Mouse (Mus musculus) myocyte (in vitro differentiated cells): ENCODE measurements around the gene Morf4l1. TPM values are rescaled to one million over a fixed set of nuclear protein-coding genes. Genes with fewer than 3 reads are reported as not detected.

ENCODE experiments used
- H3K27me3 ChIP-seq: one replicate; pipeline ENCODE4 v1.6.1; 2011; ENCODE audit not compliant: control insufficient read depth, insufficient read depth, insufficient read length
- H3K36me3 ChIP-seq: one replicate; pipeline ENCODE4 v1.6.1; 2011; ENCODE audit not compliant: control insufficient read depth, insufficient read depth
- H3K4me2 ChIP-seq: one replicate; pipeline ENCODE4 v1.6.1; 2011; ENCODE audit warnings: low read depth, control low read depth
- H3K4me3 ChIP-seq: one replicate; pipeline ENCODE4 v1.5.1; 2011; ENCODE audit warnings: mild to moderate bottlenecking, control low read depth, moderate library complexity
- H3K79me2 ChIP-seq: one replicate; pipeline ENCODE4 v1.6.1; 2011; ENCODE audit not compliant: control insufficient read depth, insufficient read depth
- H3ac ChIP-seq: one replicate; pipeline ENCODE4 v1.6.1; 2011; ENCODE audit not compliant: control insufficient read depth, insufficient read length
- CEBPB ChIP-seq: IDR thresholded peaks from 2 replicates; pipeline ENCODE4 v1.6.1; 2011; ENCODE audit warnings: mild to moderate bottlenecking, moderate library complexity; ENCODE audit not compliant: poor library complexity, insufficient read depth, severe bottlenecking
- E2F4 ChIP-seq: IDR thresholded peaks from one replicate; pipeline ENCODE4 v1.6.1; 2011; ENCODE audit warnings: mild to moderate bottlenecking, control low read depth, moderate library complexity; ENCODE audit not compliant: insufficient read depth
- MAX ChIP-seq: IDR thresholded peaks from one replicate; pipeline ENCODE4 v1.6.1; 2011; ENCODE audit warnings: low read depth, mild to moderate bottlenecking, control low read depth
- MYOD1 ChIP-seq, 3 experiments: IDR thresholded peaks; one replicate each; pipeline ENCODE4 v1.6.1; 2011; ENCODE audit warnings: control low read depth in 2 of 3, low read depth in 2 of 3, mild to moderate bottlenecking in 2 of 3, moderate library complexity in 1 of 3; ENCODE audit not compliant: insufficient read length in 2 of 3, control insufficient read depth in 1 of 3
- MYOG ChIP-seq, 3 experiments: IDR thresholded peaks; one replicate each; pipeline ENCODE4 v1.6.1; 2011; ENCODE audit warnings: control low read depth in 2 of 3, low read depth in 2 of 3, mild to moderate bottlenecking in 2 of 3; ENCODE audit not compliant: insufficient read length in 2 of 3, control insufficient read depth in 1 of 3, insufficient read depth in 1 of 3
- POLR2A ChIP-seq: IDR thresholded peaks from one replicate; pipeline ENCODE4 v1.6.1; 2011; ENCODE audit warnings: low read depth, mild to moderate bottlenecking, control low read depth, moderate library complexity; ENCODE audit not compliant: insufficient read length
- POLR2AphosphoS2 ChIP-seq: IDR thresholded peaks from one replicate; pipeline ENCODE4 v1.6.1; 2011; ENCODE audit warnings: low read depth, control low read depth; ENCODE audit not compliant: insufficient read length
- REST ChIP-seq: IDR thresholded peaks from one replicate; pipeline ENCODE4 v1.6.1; 2011; ENCODE audit warnings: mild to moderate bottlenecking, control low read depth, moderate library complexity; ENCODE audit not compliant: insufficient read depth, insufficient read length
- SRF ChIP-seq: IDR thresholded peaks from one replicate; pipeline ENCODE4 v1.6.1; 2011; ENCODE audit warnings: low read depth; ENCODE audit not compliant: control insufficient read depth, insufficient read length
- TCF12 ChIP-seq: IDR thresholded peaks from one replicate; pipeline ENCODE4 v1.6.1; 2011; ENCODE audit warnings: mild to moderate bottlenecking, control low read depth; ENCODE audit not compliant: poor library complexity, insufficient read depth, severe bottlenecking
- TCF3 ChIP-seq: IDR thresholded peaks from one replicate; pipeline ENCODE4 v1.6.1; 2011; ENCODE audit warnings: low read depth, control low read depth; ENCODE audit not compliant: insufficient read length
- USF1 ChIP-seq: IDR thresholded peaks from one replicate; pipeline ENCODE4 v1.6.1; 2011; ENCODE audit warnings: low read depth, mild to moderate bottlenecking, control low read depth, moderate library complexity
- polyA plus RNA-seq: library from polyadenylated mRNA; unstranded; fragments of >200 nt; fragmentation: generic; extraction: Trizol; gene quantifications from one replicate; pipeline ENCODE4 v1.2.1, GENCODE M21; 2012; ENCODE audit warnings: missing spikeins

The Morf4l1 gene
- polyA plus RNA-seq, 1 experiment = 204 TPM

- Histone ChIP-seq H3K27me3 (no peaks in the 10 kb centered on the region), H3K4me3 (no peak overlapping the region), H3K4me2 (no peak overlapping the region), H3ac (no peak overlapping the region), H3K36me3 (no peaks in the 10 kb centered on the region), H3K79me2 (no peaks in the 10 kb centered on the region)
- no peak for TF ChIP-seq MYOG (IDR thresholded peaks at IDR 0.05; ENCODE audit: control insufficient read depth in 1 of 3, insufficient read depth in 1 of 3, insufficient read length in 2 of 3, low read depth in 2 of 3)
- no peak for TF ChIP-seq MAX
- no peak for TF ChIP-seq TCF12
- no peak for TF ChIP-seq REST
- TF ChIP-seq USF1 = no peak
- no peak for TF ChIP-seq TCF3
- TF ChIP-seq MYOD1 (IDR thresholded peaks at IDR 0.05; ENCODE audit: control insufficient read depth in 1 of 3, insufficient read length in 2 of 3, low read depth in 2 of 3) = no peak
- no peak for TF ChIP-seq E2F4
- no peak for TF ChIP-seq POLR2A
- TF ChIP-seq SRF = no peak
- TF ChIP-seq CEBPB = no peak
These were observed 32.3 kb upstream of the Morf4l1 start for GRCm38 (mm10) chr9:90146869-90147268.

DNA sequence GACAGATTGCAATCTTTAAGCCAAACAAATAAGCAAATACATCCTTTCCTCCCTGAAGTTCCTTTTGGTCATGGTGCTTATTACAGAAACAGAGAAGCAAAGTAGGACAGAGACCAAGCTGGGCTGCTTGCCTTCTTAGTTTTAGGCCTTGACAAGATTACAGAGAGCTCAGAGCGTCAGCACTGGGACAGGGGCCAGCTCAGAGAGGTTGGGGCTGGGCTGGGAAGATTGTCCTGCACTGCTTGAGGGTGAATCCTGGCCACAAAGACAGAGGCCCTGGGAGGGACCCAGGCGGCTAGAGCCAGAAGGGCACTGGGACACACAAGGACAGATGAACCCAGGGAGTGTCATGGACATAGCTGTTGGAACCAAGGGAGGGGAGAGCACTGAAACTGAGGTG lies 31.2 kb upstream of the Morf4l1 start:
- no peaks in the 10 kb centered on the region for H3K79me2 ChIP-seq
- H3K4me3 ChIP-seq = no peak overlapping the region
- TF ChIP-seq SRF = no peak
- TF ChIP-seq REST = no peak
- TF ChIP-seq CEBPB = no peak
- TF ChIP-seq MAX = no peak
- no peak for TF ChIP-seq POLR2A
- no peak for TF ChIP-seq E2F4
- no peak for TF ChIP-seq USF1
- no peaks in the 10 kb centered on the region for H3K27me3 ChIP-seq
- H3ac ChIP-seq = no peak overlapping the region
- no peaks in the 10 kb centered on the region for H3K36me3 ChIP-seq
- no peak overlapping the region for H3K4me2 ChIP-seq

DNA sequence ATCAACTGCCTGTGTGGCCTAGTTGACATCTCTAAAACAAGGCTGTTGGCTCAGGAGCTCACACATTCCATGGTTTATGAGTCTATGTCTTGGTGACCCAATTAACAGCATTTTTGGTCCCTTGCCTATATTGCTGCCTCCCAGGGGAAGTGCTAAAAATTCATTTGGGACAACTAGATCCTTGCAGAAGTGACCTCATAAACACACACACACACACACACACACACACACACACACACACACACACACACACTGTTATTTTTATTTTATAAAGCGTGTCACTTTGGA lies 22.0 kb upstream of the Morf4l1 start:
- no peak overlapping the region for H3K4me3 ChIP-seq
- no peak overlapping the region for H3ac ChIP-seq
- TF ChIP-seq POLR2A (no peak), MYOD1 (IDR thresholded peaks at IDR 0.05; ENCODE audit: control insufficient read depth in 1 of 3, insufficient read length in 2 of 3, low read depth in 2 of 3) (no peak), TCF3 (no peak), MYOG (IDR thresholded peaks at IDR 0.05; ENCODE audit: control insufficient read depth in 1 of 3, insufficient read depth in 1 of 3, insufficient read length in 2 of 3, low read depth in 2 of 3) (no peak), TCF12 (no peak), REST (no peak), USF1 (no peak), MAX (no peak), SRF (no peak), CEBPB (no peak), POLR2AphosphoS2 (no peak), E2F4 (no peak)
- H3K36me3 ChIP-seq = no peaks in the 10 kb centered on the region
- H3K27me3 ChIP-seq = no peaks in the 10 kb centered on the region
- no peak overlapping the region for H3K4me2 ChIP-seq
- no peaks in the 10 kb centered on the region for H3K79me2 ChIP-seq

- H3K4me2 ChIP-seq = no peak overlapping the region
- H3K27me3 ChIP-seq = no peaks in the 10 kb centered on the region
- no peaks in the 10 kb centered on the region for H3K36me3 ChIP-seq
- no peak overlapping the region for H3ac ChIP-seq
- no peaks in the 10 kb centered on the region for H3K79me2 ChIP-seq
- no peak overlapping the region for H3K4me3 ChIP-seq
- TF ChIP-seq POLR2AphosphoS2 (no peak), REST (no peak), E2F4 (no peak), TCF3 (no peak), CEBPB (no peak), MYOD1 (IDR thresholded peaks at IDR 0.05; ENCODE audit: control insufficient read depth in 1 of 3, insufficient read length in 2 of 3, low read depth in 2 of 3) (no peak)
These were observed 21.5 kb upstream of the Morf4l1 start for GRCm38 (mm10) chr9:90135963-90136677.

- Histone ChIP-seq H3K36me3 (no peaks in the 10 kb centered on the region), H3K79me2 (no peaks in the 10 kb centered on the region), H3K27me3 (no peaks in the 10 kb centered on the region), H3ac (no peak overlapping the region), H3K4me3 (no peak overlapping the region), H3K4me2 (no peak overlapping the region)
- TF ChIP-seq MAX (no peak), POLR2A (no peak), USF1 (no peak), REST (no peak), TCF12 (no peak)
These were observed 20.9 kb upstream of the Morf4l1 start for GRCm38 (mm10) chr9:90135466-90135865.
